Mouse (Mus musculus) heart, adult 2 months (tissue): ENCODE measurements around the gene Aldh3a2.

Source experiments
- CTCF ChIP-seq: fragments of 200-600 bp; IDR thresholded peaks from 2 replicates; pipeline ENCODE4 v1.8.1; 2022; ENCODE audit warnings: antibody characterized with exemption, mild to moderate bottlenecking, moderate library complexity
- POLR2A ChIP-seq: fragments of 200-500 bp; IDR thresholded peaks from 2 replicates; pipeline ENCODE4 v1.6.1; 2011; ENCODE audit warnings: mild to moderate bottlenecking, low read depth, low read length, control low read depth; ENCODE audit not compliant: insufficient read depth

DNA sequence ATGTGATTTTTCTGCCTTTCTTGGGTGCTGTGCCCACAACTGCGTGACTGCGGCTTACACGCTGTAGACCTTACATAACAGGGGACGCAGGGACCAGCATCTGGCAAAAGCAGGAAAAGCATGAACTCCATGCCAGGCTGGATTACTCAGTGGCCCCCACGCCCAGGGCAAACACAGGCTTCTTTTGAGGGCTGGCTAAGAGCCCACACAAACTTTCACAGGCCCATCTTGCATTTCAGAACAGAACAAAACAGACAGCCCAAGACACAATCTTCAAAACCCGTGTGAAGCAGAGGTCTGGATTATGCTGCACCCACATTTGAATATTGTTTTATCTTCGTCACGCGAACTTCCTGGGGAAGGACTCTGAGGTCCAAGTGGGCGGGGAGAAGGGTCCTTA is 58.9 kb downstream of the Aldh3a2 start:
- TF ChIP-seq CTCF (no peak), POLR2A (no peak)
